Mouse (Mus musculus): Measurements from ENCODE around the gene 4930432M17Rik. TPM values are rescaled to one million over a fixed set of nuclear protein-coding genes. Genes with fewer than 3 reads are reported as not detected.

Gene 4930432M17Rik
- total RNA-seq, 2 experiments from 2014 or later: not detected

GRCm38 (mm10) chr3:121663470-121663847 is 7.1 kb upstream of the 4930432M17Rik start:
- ATAC-seq (ENCODE audit: poor library complexity, severe bottlenecking): no peak

DNA sequence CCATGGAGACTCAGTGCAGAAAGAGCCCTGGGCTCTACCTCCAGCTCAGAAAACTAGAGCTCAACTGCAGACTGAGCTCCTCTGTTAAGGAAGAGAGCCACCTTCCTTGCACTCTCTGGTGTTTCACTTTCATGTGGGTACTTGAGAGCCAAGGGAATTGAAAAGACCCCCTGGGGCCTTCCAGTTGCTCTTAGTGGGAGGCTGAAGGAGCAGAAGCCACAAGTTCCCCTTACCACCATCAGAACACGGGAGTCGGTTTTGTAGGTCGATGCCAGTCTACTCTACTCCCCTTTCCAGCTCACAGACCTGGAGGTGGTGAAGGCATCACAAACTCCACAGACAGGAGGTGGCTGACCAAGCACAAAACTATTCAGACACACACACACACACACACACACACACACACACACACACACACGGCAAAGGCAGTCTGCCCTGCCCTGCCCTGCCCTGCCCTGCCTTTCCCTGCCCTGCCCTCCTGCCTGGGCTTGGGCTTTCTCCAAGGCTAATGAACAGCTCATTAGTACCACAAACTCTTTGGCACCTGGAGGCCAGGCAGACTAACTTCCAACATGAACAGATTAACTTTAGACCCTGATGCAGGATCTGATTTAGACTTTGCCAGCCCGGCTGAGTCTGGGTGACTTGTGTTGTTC is 1.7 kb downstream of the 4930432M17Rik start:
- ATAC-seq (ENCODE audit: poor library complexity, severe bottlenecking): peak; percentile 57; the same call in 1 of the 2 replicates

DNA sequence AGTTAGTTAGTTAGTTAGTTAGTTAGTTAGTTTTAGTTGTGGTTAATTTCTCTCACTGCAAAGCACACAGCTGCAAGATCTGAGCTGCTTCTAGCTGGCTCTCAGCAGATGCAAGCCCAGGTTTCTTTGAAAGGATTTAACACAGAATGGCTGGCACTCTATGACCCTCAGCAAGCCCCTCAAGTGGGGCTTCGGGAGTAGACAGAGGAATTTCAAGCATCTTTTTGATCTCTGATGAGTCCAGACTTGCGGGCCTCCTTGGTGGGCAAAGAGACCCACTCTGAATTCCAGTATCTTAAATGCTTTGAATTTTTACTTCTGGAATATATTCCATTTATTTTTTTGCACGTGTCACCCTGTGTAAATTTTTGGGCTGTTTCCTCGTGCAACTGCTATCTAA is 8.4 kb downstream of the 4930432M17Rik start:
- ATAC-seq (ENCODE audit: poor library complexity, severe bottlenecking): no peak

DNA sequence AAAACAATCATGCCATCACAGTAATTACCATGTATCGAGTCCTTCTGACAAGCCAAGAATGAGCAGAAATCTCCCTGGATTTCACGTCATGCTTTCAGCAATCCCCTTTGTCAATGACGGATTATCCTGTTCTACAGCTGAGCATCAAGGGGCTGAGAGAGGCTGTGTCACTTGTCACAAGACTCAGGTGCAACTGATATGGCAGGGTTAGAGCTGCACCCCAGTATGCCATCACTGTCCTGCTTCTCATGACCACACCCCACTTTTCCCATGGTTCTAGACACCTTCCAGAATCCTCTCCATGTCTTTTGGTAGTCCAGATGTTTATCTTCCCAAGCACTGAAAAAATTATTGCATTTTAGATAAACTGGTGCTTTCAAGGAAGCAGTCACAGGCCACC is 8.9 kb downstream of the 4930432M17Rik start:
- no peak for ATAC-seq (ENCODE audit: poor library complexity, severe bottlenecking)

DNA sequence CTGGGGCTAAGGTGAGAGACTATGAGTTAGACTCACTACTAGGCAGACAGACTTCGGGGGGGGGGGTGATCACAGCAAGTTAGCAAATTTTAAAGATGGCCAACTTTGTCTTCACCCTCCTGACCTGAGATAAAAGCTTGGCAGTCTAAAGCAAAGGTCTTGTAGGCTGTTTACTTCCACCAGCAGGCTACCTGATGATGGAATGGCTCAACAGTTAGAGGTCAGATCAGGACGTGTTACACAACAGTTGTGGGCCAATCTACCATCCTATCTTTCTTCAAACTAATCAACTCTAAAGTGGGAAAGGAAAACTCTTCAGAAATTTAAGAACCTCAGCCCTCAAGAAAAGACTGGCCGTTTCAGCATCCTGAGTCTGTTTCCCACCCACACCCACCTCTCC is 9.6 kb downstream of the 4930432M17Rik start:
- peak; percentile 66 for ATAC-seq (ENCODE audit: poor library complexity, severe bottlenecking)

- peak; percentile 66 for ATAC-seq (ENCODE audit: poor library complexity, severe bottlenecking)
Measured at GRCm38 (mm10) chr3:121682439-121683411, 12.2 kb downstream of the 4930432M17Rik start.

- no peak for ATAC-seq (ENCODE audit: poor library complexity, severe bottlenecking)
Measured at GRCm38 (mm10) chr3:121684552-121684951, 14.0 kb downstream of the 4930432M17Rik start.

DNA sequence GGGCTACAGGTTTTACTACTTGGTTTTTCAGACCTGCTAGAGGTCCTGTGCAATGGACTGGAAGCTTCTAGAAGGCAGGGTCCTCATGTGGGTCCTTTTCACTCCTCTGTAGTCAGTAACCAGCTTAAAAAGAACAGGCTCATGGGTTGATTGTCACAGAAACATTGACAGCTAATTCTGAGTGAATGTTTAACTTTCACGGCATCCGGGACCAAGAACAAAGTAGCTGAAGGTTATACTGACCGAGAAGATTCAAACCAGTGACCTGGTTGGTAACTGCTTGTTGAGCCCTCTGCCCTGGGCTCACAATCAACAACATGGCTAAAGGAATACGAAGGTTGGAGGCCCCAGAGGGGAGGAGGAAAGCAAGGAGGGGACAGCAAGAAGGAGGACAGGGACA is 14.4 kb downstream of the 4930432M17Rik start:
- no peak for ATAC-seq (ENCODE audit: poor library complexity, severe bottlenecking)

GRCm38 (mm10) chr3:121685985-121686384 is 15.4 kb downstream of the 4930432M17Rik start:
- no peak for ATAC-seq (ENCODE audit: poor library complexity, severe bottlenecking)

DNA sequence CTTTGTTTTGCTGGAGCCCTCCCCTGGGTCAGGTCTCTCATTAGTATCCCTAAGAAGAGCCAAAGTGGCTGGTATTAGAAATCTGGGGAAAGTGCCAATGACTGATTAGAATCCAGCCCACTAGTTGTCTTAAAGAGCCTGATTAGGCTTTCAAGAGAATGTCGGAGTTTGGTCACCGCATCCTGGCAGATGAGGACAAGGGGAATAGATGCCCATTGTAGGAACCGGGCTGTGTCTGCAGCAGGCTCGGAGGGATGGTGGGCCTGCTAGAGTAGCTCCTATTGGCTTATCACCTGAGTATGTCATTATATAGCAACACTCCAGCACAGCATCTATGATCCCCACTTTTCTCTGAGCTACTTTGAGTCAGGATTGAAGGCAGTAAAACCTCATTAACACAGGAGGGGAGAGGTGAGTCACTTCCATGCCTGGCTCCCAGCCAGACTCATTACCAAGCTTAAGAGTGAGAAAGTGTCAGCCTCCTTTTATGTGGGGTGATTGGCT is 15.9 kb downstream of the 4930432M17Rik start:
- ATAC-seq (ENCODE audit: poor library complexity, severe bottlenecking): no peak

DNA sequence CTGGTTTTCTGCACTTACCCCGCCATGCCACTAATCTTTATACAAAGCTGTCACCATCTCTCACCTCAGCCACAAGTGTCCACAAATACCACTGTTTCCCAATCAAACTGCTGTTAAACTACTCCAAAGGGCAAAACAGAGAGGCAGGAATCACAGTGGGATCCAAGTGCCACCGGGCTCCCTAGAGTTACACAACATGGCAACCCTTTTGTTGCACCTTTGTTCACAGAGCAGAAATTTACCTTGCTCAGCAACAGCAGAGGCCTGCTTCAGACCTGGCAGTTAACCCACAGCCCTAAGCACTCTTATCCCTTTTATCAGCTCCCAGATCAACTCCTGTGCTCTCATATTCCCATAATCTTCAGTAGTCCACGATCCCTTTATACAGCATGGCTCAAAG is 17.2 kb downstream of the 4930432M17Rik start:
- ATAC-seq (ENCODE audit: poor library complexity, severe bottlenecking): no peak

GRCm38 (mm10) chr3:121689029-121689428 is 18.5 kb downstream of the 4930432M17Rik start:
- ATAC-seq (ENCODE audit: poor library complexity, severe bottlenecking): no peak

GRCm38 (mm10) chr3:121689697-121690096 is 19.1 kb downstream of the 4930432M17Rik start:
- peak; percentile 51 for ATAC-seq (ENCODE audit: poor library complexity, severe bottlenecking)

DNA sequence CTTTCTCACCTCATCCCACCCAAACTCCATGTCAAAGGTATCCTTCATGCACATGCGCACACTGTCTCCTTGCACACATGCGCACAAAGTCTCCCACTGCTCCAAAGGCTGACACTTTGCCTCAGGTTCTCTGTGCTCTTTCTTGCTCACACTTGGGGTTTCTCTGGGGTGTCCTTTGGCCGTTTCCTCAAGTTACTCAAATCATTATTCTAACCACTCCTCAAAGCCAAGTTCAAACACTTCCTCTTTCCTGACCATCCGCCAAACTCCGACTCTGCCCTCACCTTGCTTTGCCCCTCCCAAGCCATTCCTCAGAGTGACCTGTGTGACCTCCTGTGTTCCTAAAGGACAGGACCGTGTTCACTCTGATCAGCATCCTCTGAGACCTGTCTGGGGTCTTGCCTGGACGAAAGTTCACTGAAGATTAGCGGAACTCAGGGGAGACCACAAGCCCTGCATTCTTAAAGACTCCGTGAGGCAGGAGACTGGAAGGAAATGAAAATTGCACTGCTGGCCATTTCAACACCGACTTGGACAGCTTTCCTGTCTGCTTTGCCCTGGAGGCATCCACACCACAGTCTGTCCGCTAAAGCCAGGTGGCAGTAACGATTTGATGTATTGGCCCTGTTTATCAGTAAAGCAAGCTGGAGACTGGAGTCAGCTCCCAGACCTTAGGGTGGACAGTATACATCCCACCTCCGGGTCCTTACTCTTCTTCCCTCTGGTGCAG is 22.6 kb downstream of the 4930432M17Rik start:
- peak; percentile 79 for ATAC-seq (ENCODE audit: poor library complexity, severe bottlenecking)

DNA sequence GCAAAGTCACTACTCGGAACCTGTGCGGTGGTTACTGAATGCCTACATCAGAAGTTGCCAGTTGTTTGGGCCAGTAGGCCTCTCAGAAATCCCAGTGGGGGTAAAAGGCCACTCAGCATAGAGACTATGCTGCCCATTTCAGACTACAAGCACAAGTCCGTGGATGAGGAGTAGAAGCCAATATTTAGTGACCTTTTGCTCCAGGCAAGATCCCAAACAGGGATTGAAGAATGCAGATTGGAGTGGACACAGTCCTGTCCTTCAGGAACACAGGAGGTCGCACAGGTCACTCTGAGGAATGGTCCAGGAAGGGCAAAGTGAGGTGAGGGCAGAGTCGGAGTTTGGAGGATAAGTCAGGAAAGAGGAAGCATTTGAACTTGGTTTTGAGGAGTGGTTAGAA is 23.2 kb downstream of the 4930432M17Rik start:
- peak; percentile 16 for ATAC-seq (ENCODE audit: poor library complexity, severe bottlenecking)

GRCm38 (mm10) chr3:121697169-121697568 is 26.6 kb downstream of the 4930432M17Rik start:
- 0 out of 2 replicates have a peak, but pooled peaks have one; percentile 3 for ATAC-seq (ENCODE audit: poor library complexity, severe bottlenecking)

DNA sequence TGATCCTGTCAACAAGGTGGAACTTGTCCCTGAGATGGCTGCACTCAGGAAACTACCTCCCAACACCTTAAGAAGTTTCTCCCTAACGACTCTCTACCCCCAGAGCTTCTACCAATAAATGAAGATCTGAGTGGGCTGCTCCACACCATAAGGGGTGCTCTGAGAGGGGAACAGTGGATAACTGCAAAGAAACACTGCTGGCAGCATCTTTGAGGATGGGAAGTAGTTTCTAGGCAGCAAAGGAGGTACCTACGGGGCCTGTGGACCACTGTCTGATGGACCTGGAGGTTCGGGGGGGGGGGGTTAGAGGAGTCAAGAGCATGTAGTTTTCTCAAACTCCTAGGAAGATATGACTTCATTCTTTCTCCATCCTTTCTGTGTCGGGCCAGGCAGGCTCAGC is 28.8 kb downstream of the 4930432M17Rik start:
- ATAC-seq (ENCODE audit: poor library complexity, severe bottlenecking): no peak

DNA sequence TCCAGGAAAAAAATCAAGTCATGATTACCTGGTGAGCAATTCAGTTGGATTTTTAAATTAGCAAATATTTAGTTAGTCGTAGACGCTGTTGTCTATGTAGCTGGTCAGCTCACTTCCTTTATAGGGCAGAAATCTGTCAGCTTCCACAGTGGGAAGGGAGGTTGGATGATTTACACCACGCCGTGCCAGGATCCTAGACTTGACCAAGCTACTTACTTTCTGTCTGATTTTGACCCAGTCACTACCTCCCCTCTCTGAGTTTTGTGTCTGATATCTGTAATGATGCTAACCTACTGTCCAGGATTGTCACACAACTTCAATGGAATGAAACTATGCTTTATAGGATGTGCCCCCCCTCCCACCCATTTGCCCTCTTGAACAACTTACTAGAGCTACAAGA is 29.3 kb downstream of the 4930432M17Rik start:
- ATAC-seq (ENCODE audit: poor library complexity, severe bottlenecking): no peak

GRCm38 (mm10) chr3:121700364-121700952 is 29.9 kb downstream of the 4930432M17Rik start:
- no peak for ATAC-seq (ENCODE audit: poor library complexity, severe bottlenecking)

DNA sequence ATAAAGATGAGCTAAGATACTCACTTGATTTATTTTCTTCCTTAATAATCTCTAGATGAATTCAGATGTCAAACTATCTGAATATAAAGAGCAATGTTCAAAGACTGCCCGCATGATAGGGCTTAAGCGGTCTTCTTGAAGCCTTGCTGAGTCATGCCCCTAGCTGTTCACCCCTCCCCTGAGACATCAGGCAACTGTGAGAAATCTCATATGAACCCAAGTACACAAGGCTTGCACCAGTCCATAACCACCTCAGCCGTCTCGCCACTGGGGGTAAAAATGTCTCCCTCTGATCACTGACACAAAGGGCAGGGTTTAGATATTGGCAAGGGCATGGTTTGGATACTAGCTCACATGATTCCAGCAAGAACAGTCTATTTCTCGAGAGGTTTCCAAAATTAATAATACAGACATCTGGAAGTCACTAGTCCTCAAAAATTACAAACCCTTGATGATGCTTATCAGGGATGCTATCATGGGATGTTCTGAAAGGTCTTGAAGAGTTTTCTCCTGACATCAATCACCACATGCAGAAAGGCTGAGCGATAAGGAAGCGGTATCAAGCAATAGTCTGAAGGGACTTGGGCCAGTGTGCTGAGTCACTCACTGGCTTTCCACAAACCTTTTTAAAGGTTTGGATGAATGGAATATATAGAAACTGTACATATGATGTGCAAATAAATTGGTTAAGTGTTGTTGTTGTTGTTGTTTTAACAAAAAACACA is 32.8 kb downstream of the 4930432M17Rik start:
- ATAC-seq (ENCODE audit: poor library complexity, severe bottlenecking): peak; percentile 78
